Mouse (Mus musculus): ENCODE data around the gene Vmn2r55. TPM values are rescaled to one million over a fixed set of nuclear protein-coding genes. Genes with fewer than 3 reads are reported as not detected.

Vmn2r55 gene
- not detected for polyA plus RNA-seq (2017; shearing (Covaris generic))

DNA sequence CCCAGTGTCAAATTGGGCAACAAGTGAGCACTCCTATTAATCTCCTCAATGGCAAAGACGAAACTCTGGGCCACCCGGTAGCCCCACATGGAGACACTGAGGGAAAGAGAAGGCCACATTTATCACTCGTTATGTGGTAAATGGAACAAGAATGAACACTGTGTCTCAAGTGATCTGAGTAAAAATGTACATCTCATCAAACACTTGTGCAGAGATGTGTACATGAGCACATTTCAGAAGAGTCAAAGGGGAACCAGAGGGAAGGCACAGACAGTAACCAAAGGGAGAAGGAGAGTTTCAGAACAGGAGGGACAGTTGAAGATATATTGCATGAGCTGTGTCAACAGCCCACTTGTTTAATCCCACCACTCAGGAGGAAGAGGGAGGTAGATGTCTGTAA, at the start of gene Vmn2r55:
Gene Vmn2r55, minus strand, starts transcription at position 101 of the 400 bp plus-strand sequence.

GRCm38 (mm10) chr7:12640219-12640618, 44.6 kb downstream of the Vmn2r55 start, which contains the start of gene Vmn2r54:
Vmn2r54 (minus strand) TSS chr7:12640319.

GRCm38 (mm10) chr7:12608688-12609087, 76.1 kb downstream of the Vmn2r55 start, which contains the start of gene Vmn2r53:
Vmn2r53 (minus strand) TSS chr7:12608788.

Other genes starting within 250 kb of the Vmn2r55 start
- gene Zfp606, start 206.7 kb downstream of the Vmn2r55 start, polyA plus RNA-seq (2017; shearing (Covaris generic)), result 12.3 TPM
- not detected for gene 2900092C05Rik, start 172.5 kb downstream of the Vmn2r55 start, polyA plus RNA-seq (2017; shearing (Covaris generic))
- 0.06 TPM for gene Vmn2r53, start 76.2 kb downstream of the Vmn2r55 start, polyA plus RNA-seq (2017; shearing (Covaris generic))
- gene Vmn2r54, start 44.7 kb downstream of the Vmn2r55 start, polyA plus RNA-seq (2017; shearing (Covaris generic)), result not detected
- not detected for gene Vmn2r56, start 50.0 kb upstream of the Vmn2r55 start, polyA plus RNA-seq (2017; shearing (Covaris generic))
- gene Zscan18, start 118.6 kb upstream of the Vmn2r55 start, polyA plus RNA-seq (2017; shearing (Covaris generic)), result 1.7 TPM
- 21.4 TPM for gene Zfp329, start 133.9 kb upstream of the Vmn2r55 start, polyA plus RNA-seq (2017; shearing (Covaris generic))
- 95.0 TPM for gene Zfp110, start 149.8 kb upstream of the Vmn2r55 start, polyA plus RNA-seq (2017; shearing (Covaris generic))
- 3.8 TPM for gene Zfp128, start 196.2 kb upstream of the Vmn2r55 start, polyA plus RNA-seq (2017; shearing (Covaris generic))
- gene Zscan22, start 212.8 kb upstream of the Vmn2r55 start, polyA plus RNA-seq (2017; shearing (Covaris generic)), result 14.7 TPM
- 1,332 TPM for gene Rps5, start 237.3 kb upstream of the Vmn2r55 start, polyA plus RNA-seq (2017; shearing (Covaris generic))
- not detected for gene Rnf225, start 242.4 kb upstream of the Vmn2r55 start, polyA plus RNA-seq (2017; shearing (Covaris generic))